Mouse (Mus musculus) lung, embryonic 16.5 days (tissue): Measurements from ENCODE around the gene Hbq1b. TPM values are rescaled to one million over a fixed set of nuclear protein-coding genes. Genes with fewer than 3 reads are reported as not detected.

ENCODE experiments used
- ATAC-seq: fragments of 200-750 bp; cut with Nextera tagmentation; 2 replicates; pipeline ENCODE4 v1.8.0; 2017; ENCODE audit warnings: low read depth, mild to moderate bottlenecking, moderate library complexity
- H3K27ac ChIP-seq: fragments of 300-500 bp; sonication (generic); 2 replicates; pipeline ENCODE4 v1.5.1; 2014; ENCODE audit warnings: mild to moderate bottlenecking, control low read depth, low read length
- H3K27me3 ChIP-seq: fragments of 300-500 bp; sonication (generic); 2 replicates; pipeline ENCODE4 v1.6.1; 2014; ENCODE audit warnings: low read depth, low read length, mixed read lengths; ENCODE audit not compliant: control insufficient read depth, insufficient read depth
- H3K36me3 ChIP-seq: fragments of 300-500 bp; sonication (generic); 2 replicates; pipeline ENCODE4 v1.6.1; 2014; ENCODE audit warnings: low read length; ENCODE audit not compliant: control insufficient read depth, insufficient read depth
- H3K4me1 ChIP-seq: fragments of 300-500 bp; sonication (generic); replicated peaks from 2 replicates; pipeline ENCODE4 v1.6.1; 2014; ENCODE audit warnings: low read length, mixed read lengths; ENCODE audit not compliant: control insufficient read depth, insufficient read depth
- H3K4me2 ChIP-seq: fragments of 300-500 bp; sonication (generic); 2 replicates; pipeline ENCODE4 v1.6.1; 2014; ENCODE audit warnings: low read depth, low read length, control low read depth
- H3K4me3 ChIP-seq: fragments of 300-500 bp; sonication (generic); 2 replicates; pipeline ENCODE4 v1.5.1; 2014; ENCODE audit warnings: mild to moderate bottlenecking, low read length, control low read depth
- H3K9ac ChIP-seq: fragments of 300-500 bp; sonication (generic); 2 replicates; pipeline ENCODE4 v1.6.1; 2014; ENCODE audit warnings: low read length, control low read depth
- H3K9me3 ChIP-seq: fragments of 300-500 bp; sonication (generic); 2 replicates; pipeline ENCODE4 v1.6.1; 2016; ENCODE audit warnings: low read length; ENCODE audit not compliant: control insufficient read depth
- WGBS: fragments of 180-500 bp; shearing (Covaris S2); extraction: QIAGEN DNeasy Blood & Tissue Kit; methylation state at CpG from one replicate; pipeline ENCODE4 v1.1.7; 2014; 5-methylcytosine and 5-hydroxymethylcytosine counted together
- polyA plus RNA-seq: library from polyadenylated mRNA; unstranded; fragments of >200 nt; fragmentation: Nextera tagmentation; extraction: Ambion mirVana; gene quantifications from 2 replicates; pipeline ENCODE4 v1.2.1, GENCODE M21; 2015

Gene Hbq1b
- polyA plus RNA-seq, 1 experiment from 2014 or later = 1.8 TPM

DNA sequence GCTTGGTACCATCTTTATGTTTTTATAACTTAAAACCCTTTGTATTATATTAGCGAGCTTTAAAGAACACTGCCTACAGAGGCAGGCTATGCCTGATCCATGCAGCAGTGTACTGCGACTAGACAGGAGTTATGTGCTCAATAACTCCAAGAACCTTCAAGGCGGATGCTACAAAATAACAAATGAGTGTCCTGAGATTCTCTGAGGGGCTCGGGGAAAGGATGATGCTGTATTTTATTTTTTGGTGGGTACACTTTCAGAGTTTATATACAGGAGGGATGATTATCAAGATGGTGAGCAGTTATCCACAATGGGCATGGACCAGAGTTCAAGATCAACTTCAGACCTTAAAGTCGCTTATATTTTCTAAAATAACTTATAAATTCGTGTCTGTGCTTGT, 20.0 kb upstream of the Hbq1b start:
- H3K27me3 ChIP-seq = no peaks in the 10 kb centered on the region; the same call in none of the 2 replicates
- H3K4me2 ChIP-seq = peak overlapping the region; percentile 73
- H3K4me1 ChIP-seq = peaks cover 7% of the 10 kb centered on the region
- no peak for ATAC-seq
- peak overlapping the region; percentile 63 for H3K4me3 ChIP-seq
- H3K36me3 ChIP-seq = 0 out of 2 replicates have a peak, but pooled peaks cover 1% of the 10 kb centered on the region
- no peaks in the 10 kb centered on the region for H3K9me3 ChIP-seq
- 10% methylated on average over 6 of the region's 6 CpGs for WGBS
- peak overlapping the region; percentile 88 for H3K9ac ChIP-seq
- H3K27ac ChIP-seq = peak overlapping the region; percentile 78

DNA sequence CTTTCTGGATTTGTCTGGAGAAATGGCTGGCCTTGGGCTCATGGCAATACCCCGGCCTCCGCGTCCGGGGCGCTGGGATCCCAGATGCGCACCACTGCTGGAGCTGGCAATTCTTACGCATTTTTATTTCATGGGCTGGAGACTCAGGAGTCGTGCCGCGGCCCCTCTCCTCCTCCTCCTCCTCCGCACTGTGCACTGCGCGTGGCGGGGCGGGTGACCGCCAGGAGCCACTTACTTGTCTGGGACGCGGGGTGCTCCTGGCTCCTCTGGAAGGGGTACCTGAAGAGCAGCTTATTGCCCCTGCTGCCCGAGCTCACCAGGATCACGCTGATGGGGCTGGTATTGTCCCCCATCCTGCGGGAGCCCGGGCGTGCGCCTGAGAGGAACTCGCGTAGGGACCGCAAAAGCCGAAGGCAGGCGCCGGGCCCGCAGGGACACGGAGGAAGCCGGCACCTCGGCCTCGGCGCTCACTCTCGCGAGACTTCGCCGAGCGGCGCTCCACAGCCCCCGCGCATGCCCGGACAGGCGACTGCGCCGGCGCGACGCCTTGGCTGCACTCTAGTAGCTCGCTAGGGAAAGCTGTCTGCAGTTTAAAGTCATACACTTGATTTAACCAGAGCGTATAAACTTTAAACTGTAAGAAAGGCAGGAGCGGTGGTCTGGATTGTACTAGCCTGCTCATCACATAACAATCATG, 19.4 kb upstream of the Hbq1b start, which contains the start of gene Nprl3:
Gene Nprl3 (minus strand): TSS at position 520 of the 697 bp plus-strand sequence.
- under 1% methylated on average over 54 of the region's 54 CpGs for WGBS
- Histone ChIP-seq H3K9me3 (no peaks in the 10 kb centered on the region), H3K27me3 (no peaks in the 10 kb centered on the region; the same call in none of the 2 replicates), H3K4me3 (peak within 1 kb of the TSS; percentile 63), H3K36me3 (no peaks in the 10 kb centered on the region), H3K27ac (peak within 1 kb of the TSS; percentile 78), H3K4me2 (peak within 1 kb of the TSS; percentile 73), H3K9ac (peak within 1 kb of the TSS; percentile 88), H3K4me1 (peaks cover 7% of the 10 kb centered on the region)
- peak; percentile 99 for ATAC-seq

DNA sequence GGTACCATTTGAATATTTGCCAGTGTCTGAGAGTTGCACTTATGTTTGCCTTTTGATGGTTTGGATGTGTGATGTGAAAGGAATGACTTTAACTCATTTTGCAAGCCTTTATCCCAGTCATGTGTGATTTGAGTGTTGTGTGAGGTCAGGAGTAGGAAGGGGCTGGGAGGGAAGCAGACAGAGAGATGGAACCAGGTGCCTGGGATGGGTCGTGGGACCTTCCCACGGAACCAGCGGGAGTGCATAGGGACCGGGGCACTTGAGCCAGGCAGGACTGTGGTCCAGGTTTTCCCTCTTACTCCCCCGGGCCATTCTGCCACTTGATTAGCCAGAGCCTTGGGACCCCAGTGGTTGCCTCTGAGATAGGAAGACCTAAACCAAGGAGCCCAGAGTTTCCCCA, 18.8 kb upstream of the Hbq1b start:
- H3K27me3 ChIP-seq = no peaks in the 10 kb centered on the region; the same call in none of the 2 replicates
- no peaks in the 10 kb centered on the region for H3K36me3 ChIP-seq
- H3K9ac ChIP-seq = peak overlapping the region; percentile 63
- peaks cover 7% of the 10 kb centered on the region for H3K4me1 ChIP-seq
- ATAC-seq = peak; percentile 41
- no peaks in the 10 kb centered on the region for H3K9me3 ChIP-seq
- peak overlapping the region; percentile 63 for H3K4me3 ChIP-seq
- WGBS = 17% methylated on average over 5 of the region's 5 CpGs
- peak overlapping the region; percentile 68; the same call in 1 of the 2 replicates for H3K27ac ChIP-seq
- peak overlapping the region; percentile 59 for H3K4me2 ChIP-seq

DNA sequence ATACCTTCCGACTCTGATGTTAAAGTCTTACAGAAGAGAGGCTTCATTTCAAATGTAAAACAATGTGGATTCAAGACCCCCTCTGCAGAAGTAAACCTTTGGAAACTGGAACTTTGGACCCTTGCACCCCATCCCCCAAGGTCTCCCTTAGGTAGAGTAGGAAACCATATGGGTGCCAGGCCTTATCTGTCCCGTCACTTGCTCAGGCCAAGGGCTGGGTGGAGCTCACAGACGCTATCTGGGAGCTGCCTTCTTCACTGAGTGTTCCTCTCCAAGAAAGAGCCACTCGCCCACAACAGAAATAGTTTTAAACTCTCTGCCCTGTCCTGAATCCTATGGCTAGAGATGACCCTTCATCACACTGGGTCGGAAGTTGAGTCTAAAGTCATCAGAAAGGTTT, 17.8 kb upstream of the Hbq1b start:
- Histone ChIP-seq H3K9ac (no peak overlapping the region), H3K4me2 (no peak overlapping the region), H3K27me3 (no peaks in the 10 kb centered on the region; the same call in none of the 2 replicates), H3K27ac (no peak overlapping the region), H3K4me3 (no peak overlapping the region), H3K36me3 (no peaks in the 10 kb centered on the region), H3K4me1 (peaks cover 7% of the 10 kb centered on the region), H3K9me3 (no peaks in the 10 kb centered on the region)
- WGBS = 77% methylated on average over 5 of the region's 5 CpGs
- ATAC-seq = no peak

GRCm38 (mm10) chr11:32271178-32271577, 15.6 kb upstream of the Hbq1b start:
- H3K4me1 ChIP-seq = peaks cover 7% of the 10 kb centered on the region
- H3K9me3 ChIP-seq = no peaks in the 10 kb centered on the region
- ATAC-seq = no peak
- no peak overlapping the region for H3K4me3 ChIP-seq
- no peak overlapping the region for H3K9ac ChIP-seq
- H3K27me3 ChIP-seq = no peaks in the 10 kb centered on the region; the same call in none of the 2 replicates
- no peak overlapping the region for H3K4me2 ChIP-seq
- no peaks in the 10 kb centered on the region for H3K36me3 ChIP-seq
- 35% methylated on average over 4 of the region's 4 CpGs for WGBS
- no peak overlapping the region for H3K27ac ChIP-seq

DNA sequence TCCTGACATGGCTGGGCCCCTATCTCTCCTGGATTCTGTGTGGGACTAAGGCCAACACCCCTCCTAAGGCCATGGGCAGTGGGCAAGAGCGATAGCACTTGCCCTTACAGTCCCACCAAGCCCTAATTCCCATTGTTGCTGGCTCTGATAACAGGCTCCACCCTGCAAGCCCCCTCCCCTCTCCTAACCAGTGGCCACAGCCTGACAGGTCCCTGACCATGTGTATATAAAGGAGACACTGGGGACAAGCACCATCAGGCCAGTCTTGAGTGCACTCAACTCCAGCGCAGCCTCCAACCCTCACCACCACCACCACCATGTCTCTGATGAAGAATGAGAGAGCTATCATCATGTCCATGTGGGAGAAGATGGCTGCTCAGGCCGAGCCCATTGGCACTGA, 10.4 kb upstream of the Hbq1b start, which contains the start of gene Hba-x:
Gene Hba-x (plus strand): TSS at position 54 of the 400 bp plus-strand sequence.
- Histone ChIP-seq H3K9ac (no peak within 1 kb of the TSS), H3K36me3 (no peaks in the 10 kb centered on the region), H3K9me3 (no peaks in the 10 kb centered on the region), H3K27me3 (peaks cover 8% of the 10 kb centered on the region), H3K27ac (no peak within 1 kb of the TSS), H3K4me3 (no peak within 1 kb of the TSS), H3K4me2 (no peak within 1 kb of the TSS), H3K4me1 (no peaks in the 10 kb centered on the region)
- no peak for ATAC-seq
- WGBS = 52% methylated on average over 3 of the region's 3 CpGs

- Histone ChIP-seq H3K4me1 (no peaks in the 10 kb centered on the region), H3K27ac (no peak overlapping the region), H3K9ac (no peak overlapping the region), H3K9me3 (no peaks in the 10 kb centered on the region), H3K36me3 (no peaks in the 10 kb centered on the region), H3K27me3 (peaks cover 8% of the 10 kb centered on the region), H3K4me2 (no peak overlapping the region), H3K4me3 (no peak overlapping the region)
- WGBS = 57% methylated on average over 21 of the region's 21 CpGs
- no peak for ATAC-seq
Measured at GRCm38 (mm10) chr11:32277736-32278457, 8.9 kb upstream of the Hbq1b start.

GRCm38 (mm10) chr11:32278458-32278957, 8.3 kb upstream of the Hbq1b start:
- Histone ChIP-seq H3K27me3 (peaks cover 8% of the 10 kb centered on the region), H3K4me2 (no peak overlapping the region), H3K36me3 (no peaks in the 10 kb centered on the region), H3K9me3 (no peaks in the 10 kb centered on the region), H3K4me1 (no peaks in the 10 kb centered on the region), H3K27ac (no peak overlapping the region), H3K4me3 (no peak overlapping the region), H3K9ac (no peak overlapping the region)
- ATAC-seq = no peak
- WGBS = 73% methylated on average over 12 of the region's 12 CpGs

GRCm38 (mm10) chr11:32280646-32281045, 6.1 kb upstream of the Hbq1b start:
- no peaks in the 10 kb centered on the region for H3K36me3 ChIP-seq
- no peak overlapping the region for H3K4me3 ChIP-seq
- no peak for ATAC-seq
- no peaks in the 10 kb centered on the region for H3K9me3 ChIP-seq
- no peak overlapping the region for H3K9ac ChIP-seq
- no peaks in the 10 kb centered on the region for H3K4me1 ChIP-seq
- 55% methylated on average over 2 of the region's 2 CpGs for WGBS
- H3K27ac ChIP-seq = no peak overlapping the region
- peaks cover 8% of the 10 kb centered on the region for H3K27me3 ChIP-seq
- no peak overlapping the region for H3K4me2 ChIP-seq
